Comparison of ENCODE assay signal across 9 mouse cellular contexts in genomic region chr10:88390096-88390790, GRCm38 (mm10). TPM values are rescaled to one million over a fixed set of nuclear protein-coding genes. Genes with fewer than 3 reads are reported as not detected.
DNase-seq lines count a peak whose midpoint lies in the region; ATAC-seq lines count a peak whose summit lies in the region.
"Had no signal": no experiment of that assay in that cellular context is flagged by ENCODE, and none has a peak within 500 bp of the region (broad histone marks: within the 10 kb centered on the region; RNA-seq: fewer than 3 reads in every experiment).

No protein-coding gene starts in this region.

- no peak for ATAC-seq in hindbrain, embryonic 13.5 days (ENCODE audit: low FRiP score)

- no peak overlapping the region for H3K9ac ChIP-seq in hindbrain, embryonic 13.5 days
- H3K9ac ChIP-seq: stomach, embryonic 15.5 days had no signal

- no peaks in the 10 kb centered on the region for H3K27me3 ChIP-seq in hindbrain, embryonic 13.5 days
- H3K27me3 ChIP-seq: stomach, embryonic 15.5 days had no signal

- H3K27ac ChIP-seq in hindbrain, embryonic 13.5 days: no peak overlapping the region
- H3K27ac ChIP-seq: stomach, embryonic 15.5 days had no signal

- H3K36me3 ChIP-seq in hindbrain, embryonic 13.5 days: no peaks in the 10 kb centered on the region
- H3K36me3 ChIP-seq: stomach, embryonic 15.5 days had no signal

- H3K9me3 ChIP-seq in hindbrain, embryonic 13.5 days: no peaks in the 10 kb centered on the region
- H3K9me3 ChIP-seq: stomach, embryonic 15.5 days had no signal

- no peak overlapping the region for H3K4me3 ChIP-seq in hindbrain, embryonic 13.5 days
- H3K4me3 ChIP-seq: stomach, embryonic 15.5 days had no signal

- H3K4me1 ChIP-seq in hindbrain, embryonic 13.5 days (replicated peaks): peaks cover 17% of the 10 kb centered on the region

- intact Hi-C loops in gastrocnemius, postnatal 14 days (cut with DNase I; ENCODE audit: low total_unique reads): no loop called here

- peak; percentile 48 for DNase-seq in gastrocnemius, adult 18-20 months (ENCODE audit: low spot score)
- DNase-seq in gastrocnemius, postnatal 14 days: no peak
- peak; percentile 67 for DNase-seq in MEL-GATA-1-ER (ENCODE audit: extremely low read depth, low read depth)
- peak; percentile 63 for DNase-seq in kidney, adult 9 months
- DNase-seq in naive thymus-derived CD4-positive, alpha-beta T cell, adult 2 months (ENCODE audit: low read depth): peak; percentile 38
- no peak for DNase-seq in retina, postnatal 1 day
- no peak for DNase-seq in embryo, embryonic 10 days (ENCODE audit: low spot score)

- no peak overlapping the region for H3K4me2 ChIP-seq in hindbrain, embryonic 13.5 days
- H3K4me2 ChIP-seq: stomach, embryonic 15.5 days had no signal

- 71% methylated on average over 10 of the region's 10 CpGs for WGBS in hindbrain, embryonic 13.5 days

RNA-seq across cellular contexts. Expression of gene Gnptab, which starts 11.3 kb away (rescaled TPM):
- 10 to 100 TPM; 18.8 to 19.9 TPM for total RNA-seq in gastrocnemius, adult 18-20 months (2021)
- 10 to 100 TPM in 1 of 2 experiments, 1 to 10 TPM in 1; 9.2 to 10.3 TPM for total RNA-seq in gastrocnemius, postnatal 14 days (2021)
- polyA plus RNA-seq in hindbrain, embryonic 13.5 days (2015; fragmentation: Nextera tagmentation; extraction: Ambion mirVana): 13.8 and 15.9 TPM in 2 replicates

RNA-seq across cellular contexts. Expression of gene Dram1, which starts 11.4 kb away (rescaled TPM):
- 1 to 10 TPM; 1.4 to 2.9 TPM for total RNA-seq in gastrocnemius, adult 18-20 months (2021)
- total RNA-seq in gastrocnemius, postnatal 14 days (2021): 1 to 10 TPM; 1.3 to 1.7 TPM
- polyA plus RNA-seq in hindbrain, embryonic 13.5 days (2015; fragmentation: Nextera tagmentation; extraction: Ambion mirVana): 0.41 and 0.55 TPM in 2 replicates

Comparison
In these comparisons a context has a peak if more than half of its experiments do, and no peak if none do; other contexts are left out.
1. DNase-seq: peak in gastrocnemius, adult 18-20 months (single experiment), MEL-GATA-1-ER (single experiment), kidney, adult 9 months (single experiment) and naive thymus-derived CD4-positive, alpha-beta T cell, adult 2 months (single experiment); none in gastrocnemius, postnatal 14 days (single experiment), retina, postnatal 1 day (single experiment) and embryo, embryonic 10 days (single experiment).